Mouse (Mus musculus): ENCODE measurements around the gene Fancc. TPM values are rescaled to one million over a fixed set of nuclear protein-coding genes. Genes with fewer than 3 reads are reported as not detected.

Gene Fancc
- polyA plus RNA-seq, 1 experiment from 2014 or later: 12.8 TPM

GRCm38 (mm10) chr13:63397420-63397819, 99.7 kb downstream of the Fancc start:
- no peaks in the 10 kb centered on the region for H3K9me3 ChIP-seq (replicated peaks; ENCODE audit: control insufficient read depth, low read length)
- H3K4me1 ChIP-seq (ENCODE audit: control insufficient read depth, insufficient read depth, low read length): no peaks in the 10 kb centered on the region
- DNase-seq (ENCODE audit: low spot score) (no peak), ATAC-seq (no peak)
- no peak overlapping the region for H3K4me3 ChIP-seq (ENCODE audit: low read depth, low read length)
- no peak overlapping the region for H3K27ac ChIP-seq (ENCODE audit: low read depth, low read length)
- H3K36me3 ChIP-seq (ENCODE audit: control insufficient read depth, insufficient read depth, low read length): no peaks in the 10 kb centered on the region
- H3K4me2 ChIP-seq (ENCODE audit: low read length): no peak overlapping the region
- no peak overlapping the region for H3K9ac ChIP-seq (ENCODE audit: low read length)
- 96% methylated on average over 1 of the region's 1 CpGs for WGBS
- H3K27me3 ChIP-seq (replicated peaks; ENCODE audit: control insufficient read depth, insufficient read depth, low read length): no peaks in the 10 kb centered on the region

- Histone ChIP-seq H3K9ac (ENCODE audit: low read length) (no peak overlapping the region), H3K36me3 (ENCODE audit: control insufficient read depth, insufficient read depth, low read length) (no peaks in the 10 kb centered on the region), H3K4me2 (ENCODE audit: low read length) (no peak overlapping the region), H3K27ac (ENCODE audit: low read depth, low read length) (no peak overlapping the region), H3K4me1 (ENCODE audit: control insufficient read depth, insufficient read depth, low read length) (no peaks in the 10 kb centered on the region), H3K27me3 (replicated peaks; ENCODE audit: control insufficient read depth, insufficient read depth, low read length) (no peaks in the 10 kb centered on the region), H3K9me3 (replicated peaks; ENCODE audit: control insufficient read depth, low read length) (no peaks in the 10 kb centered on the region), H3K4me3 (ENCODE audit: low read depth, low read length) (no peak overlapping the region)
- no peak for DNase-seq (ENCODE audit: low spot score)
- 84% methylated on average over 7 of the region's 7 CpGs for WGBS
- ATAC-seq: no peak
Observed at GRCm38 (mm10) chr13:63394304-63395063, 102.6 kb downstream of the Fancc start.

GRCm38 (mm10) chr13:63385234-63385633, 111.8 kb downstream of the Fancc start:
- Histone ChIP-seq H3K9me3 (replicated peaks; ENCODE audit: control insufficient read depth, low read length) (no peaks in the 10 kb centered on the region), H3K4me3 (ENCODE audit: low read depth, low read length) (no peak overlapping the region)
- ATAC-seq: no peak

DNA sequence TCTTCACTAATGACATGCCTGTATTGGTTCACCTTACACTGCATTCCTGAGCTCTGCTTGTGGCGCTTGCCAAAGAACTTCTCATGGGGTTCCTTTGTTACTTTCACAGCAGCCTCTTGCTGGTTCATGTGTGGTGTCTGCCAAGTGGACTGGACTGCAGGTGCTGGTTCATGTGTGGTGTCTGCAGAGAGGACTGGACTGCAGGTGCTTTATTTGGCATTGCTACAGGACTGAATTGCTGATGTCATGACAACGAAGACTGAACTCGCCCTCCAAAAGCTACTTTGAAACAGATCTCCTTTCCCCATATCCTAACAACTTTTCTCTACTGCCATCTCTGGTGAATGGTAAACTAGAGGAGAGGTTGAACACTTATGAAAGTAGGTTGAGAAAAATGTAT, 112.3 kb downstream of the Fancc start:
- WGBS: 85% methylated on average over 3 of the region's 3 CpGs
- no peak overlapping the region for H3K4me2 ChIP-seq (ENCODE audit: low read length)
- ATAC-seq: no peak
- H3K4me1 ChIP-seq (ENCODE audit: control insufficient read depth, insufficient read depth, low read length): no peaks in the 10 kb centered on the region
- H3K4me3 ChIP-seq (ENCODE audit: low read depth, low read length): no peak overlapping the region
- no peak overlapping the region for H3K27ac ChIP-seq (ENCODE audit: low read depth, low read length)
- no peak for DNase-seq (ENCODE audit: low spot score)
- no peak overlapping the region for H3K9ac ChIP-seq (ENCODE audit: low read length)
- H3K36me3 ChIP-seq (ENCODE audit: control insufficient read depth, insufficient read depth, low read length): no peaks in the 10 kb centered on the region
- no peaks in the 10 kb centered on the region for H3K27me3 ChIP-seq (replicated peaks; ENCODE audit: control insufficient read depth, insufficient read depth, low read length)
- no peaks in the 10 kb centered on the region for H3K9me3 ChIP-seq (replicated peaks; ENCODE audit: control insufficient read depth, low read length)

More at GRCm38 (mm10) chr13:63385234-63385633, 111.8 kb downstream of the Fancc start:
- no peak for DNase-seq (ENCODE audit: low spot score)
- WGBS: 84% methylated on average over 2 of the region's 2 CpGs
- Histone ChIP-seq H3K27ac (ENCODE audit: low read depth, low read length) (no peak overlapping the region), H3K4me2 (ENCODE audit: low read length) (no peak overlapping the region), H3K4me1 (ENCODE audit: control insufficient read depth, insufficient read depth, low read length) (no peaks in the 10 kb centered on the region), H3K27me3 (replicated peaks; ENCODE audit: control insufficient read depth, insufficient read depth, low read length) (no peaks in the 10 kb centered on the region), H3K9ac (ENCODE audit: low read length) (no peak overlapping the region), H3K36me3 (ENCODE audit: control insufficient read depth, insufficient read depth, low read length) (no peaks in the 10 kb centered on the region)

- Histone ChIP-seq H3K4me2 (ENCODE audit: low read length) (no peak overlapping the region), H3K27ac (ENCODE audit: low read depth, low read length) (no peak overlapping the region), H3K36me3 (ENCODE audit: control insufficient read depth, insufficient read depth, low read length) (no peaks in the 10 kb centered on the region), H3K4me3 (ENCODE audit: low read depth, low read length) (no peak overlapping the region), H3K4me1 (ENCODE audit: control insufficient read depth, insufficient read depth, low read length) (no peaks in the 10 kb centered on the region), H3K9me3 (replicated peaks; ENCODE audit: control insufficient read depth, low read length) (no peaks in the 10 kb centered on the region), H3K27me3 (replicated peaks; ENCODE audit: control insufficient read depth, insufficient read depth, low read length) (no peaks in the 10 kb centered on the region), H3K9ac (ENCODE audit: low read length) (no peak overlapping the region)
- ATAC-seq (no peak), DNase-seq (ENCODE audit: low spot score) (no peak)
- 59% methylated on average over 2 of the region's 2 CpGs for WGBS
Observed at GRCm38 (mm10) chr13:63382206-63382605, 114.9 kb downstream of the Fancc start.

DNA sequence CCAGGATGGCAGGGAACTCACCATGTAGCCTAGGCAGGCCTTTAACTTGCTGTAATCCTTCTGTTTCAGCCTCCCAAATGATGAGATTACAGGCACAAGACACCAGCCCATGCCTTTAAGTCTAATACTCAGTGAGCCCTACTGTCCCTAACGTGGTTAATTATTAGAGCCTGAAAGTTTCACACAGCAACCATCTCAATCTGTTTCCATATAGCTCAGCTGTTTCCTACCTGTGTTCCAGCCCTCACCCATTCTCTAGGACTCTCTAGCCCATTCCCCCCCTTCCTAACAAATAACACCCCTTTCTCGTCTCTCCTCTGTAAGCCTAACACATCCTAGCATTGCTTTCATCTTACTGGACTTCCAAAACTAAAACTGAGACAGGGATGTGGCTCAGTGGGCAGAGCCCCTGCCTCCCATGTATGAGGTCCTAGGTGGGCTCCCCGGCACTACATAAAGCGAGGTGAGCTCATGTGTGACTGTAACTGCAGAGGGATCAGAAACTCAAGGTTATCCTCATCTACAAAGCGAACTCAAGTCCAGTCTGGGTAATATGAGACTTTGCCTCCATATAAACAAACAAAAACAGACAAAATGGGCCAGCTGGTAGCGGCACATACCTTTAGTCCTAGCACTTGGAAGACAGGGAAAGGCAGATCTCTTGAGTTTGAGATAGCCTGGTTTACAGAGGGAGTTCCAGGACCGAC, 123.5 kb downstream of the Fancc start:
- no peaks in the 10 kb centered on the region for H3K27me3 ChIP-seq (replicated peaks; ENCODE audit: control insufficient read depth, insufficient read depth, low read length)
- WGBS: 85% methylated on average over 7 of the region's 7 CpGs
- H3K4me2 ChIP-seq (ENCODE audit: low read length): no peak overlapping the region
- no peak overlapping the region for H3K9ac ChIP-seq (ENCODE audit: low read length)
- DNase-seq (ENCODE audit: low spot score) (no peak), ATAC-seq (no peak)
- no peaks in the 10 kb centered on the region for H3K36me3 ChIP-seq (ENCODE audit: control insufficient read depth, insufficient read depth, low read length)
- no peak overlapping the region for H3K4me3 ChIP-seq (ENCODE audit: low read depth, low read length)
- H3K9me3 ChIP-seq (replicated peaks; ENCODE audit: control insufficient read depth, low read length): no peaks in the 10 kb centered on the region
- no peak overlapping the region for H3K27ac ChIP-seq (ENCODE audit: low read depth, low read length)
- H3K4me1 ChIP-seq (ENCODE audit: control insufficient read depth, insufficient read depth, low read length): no peaks in the 10 kb centered on the region

DNA sequence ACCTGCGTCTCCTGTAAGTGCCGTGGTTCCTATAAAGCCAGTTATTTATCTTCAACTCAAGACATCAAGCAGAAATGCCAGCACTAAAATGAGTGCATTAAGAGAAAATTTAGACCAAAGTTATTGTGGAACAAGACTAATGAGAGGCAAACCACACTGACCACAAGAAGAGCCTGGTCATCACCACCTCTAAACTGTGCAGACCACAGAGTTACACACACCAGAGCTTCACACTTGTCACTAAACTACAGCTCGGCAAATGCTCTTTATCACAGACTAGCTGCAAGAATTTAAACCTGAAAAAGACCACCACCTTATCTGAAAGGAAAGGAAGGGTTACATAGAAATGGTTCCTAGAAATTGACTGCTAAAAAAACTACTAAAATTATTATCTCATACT, 135.3 kb downstream of the Fancc start:
- WGBS: 93% methylated on average over 3 of the region's 3 CpGs
- Histone ChIP-seq H3K27me3 (replicated peaks; ENCODE audit: control insufficient read depth, insufficient read depth, low read length) (no peaks in the 10 kb centered on the region), H3K36me3 (ENCODE audit: control insufficient read depth, insufficient read depth, low read length) (no peaks in the 10 kb centered on the region), H3K9ac (ENCODE audit: low read length) (no peak overlapping the region), H3K4me1 (ENCODE audit: control insufficient read depth, insufficient read depth, low read length) (no peaks in the 10 kb centered on the region), H3K4me3 (ENCODE audit: low read depth, low read length) (no peak overlapping the region), H3K4me2 (ENCODE audit: low read length) (no peak overlapping the region), H3K27ac (ENCODE audit: low read depth, low read length) (no peak overlapping the region), H3K9me3 (replicated peaks; ENCODE audit: control insufficient read depth, low read length) (no peaks in the 10 kb centered on the region)
- DNase-seq (ENCODE audit: low spot score) (no peak), ATAC-seq (no peak)

DNA sequence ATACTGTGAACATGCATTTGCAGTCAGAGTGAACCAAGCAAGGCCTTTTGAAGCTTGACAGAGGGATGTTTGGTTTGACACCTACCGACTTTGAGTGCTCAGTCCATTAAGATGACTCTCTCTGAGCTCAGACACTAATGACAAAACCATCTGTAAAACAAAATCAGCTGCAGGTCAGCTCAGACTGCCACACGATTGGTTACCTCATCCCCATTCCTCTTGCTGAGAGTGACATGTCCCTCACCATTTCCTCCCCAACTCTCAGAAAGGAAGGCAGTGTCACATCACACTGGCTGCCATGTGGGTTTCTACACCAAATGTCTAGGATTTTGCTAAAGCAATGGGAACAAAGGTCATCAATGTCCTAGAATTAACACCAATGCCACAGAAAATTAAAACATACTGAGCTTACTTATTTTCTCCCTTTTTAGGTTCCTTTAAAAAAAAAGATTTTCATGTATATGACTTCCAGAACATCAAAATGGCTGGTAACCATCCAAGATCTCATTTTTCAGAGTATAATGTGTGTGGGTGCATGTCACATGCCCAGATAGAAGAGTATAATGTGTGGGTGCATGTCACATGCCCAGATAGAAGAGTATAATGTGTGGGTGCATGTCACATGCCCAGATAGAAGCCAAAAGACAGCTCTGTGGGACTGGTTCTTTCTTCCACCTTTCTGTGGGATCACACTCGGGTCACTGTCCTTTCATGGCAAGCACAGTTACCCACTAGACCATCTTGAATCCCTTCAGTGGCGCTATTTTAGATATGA, 136.8 kb downstream of the Fancc start:
- Histone ChIP-seq H3K4me2 (ENCODE audit: low read length) (no peak overlapping the region), H3K9ac (ENCODE audit: low read length) (no peak overlapping the region), H3K4me3 (ENCODE audit: low read depth, low read length) (no peak overlapping the region), H3K4me1 (ENCODE audit: control insufficient read depth, insufficient read depth, low read length) (no peaks in the 10 kb centered on the region), H3K27me3 (replicated peaks; ENCODE audit: control insufficient read depth, insufficient read depth, low read length) (no peaks in the 10 kb centered on the region), H3K9me3 (replicated peaks; ENCODE audit: control insufficient read depth, low read length) (no peaks in the 10 kb centered on the region), H3K27ac (ENCODE audit: low read depth, low read length) (no peak overlapping the region), H3K36me3 (ENCODE audit: control insufficient read depth, insufficient read depth, low read length) (no peaks in the 10 kb centered on the region)
- 88% methylated on average over 4 of the region's 4 CpGs for WGBS
- ATAC-seq: no peak
- no peak for DNase-seq (ENCODE audit: low spot score)

Measured in forebrain, embryonic 14.5 days (tissue).